Mouse (Mus musculus) megakaryocyte, embryonic 14.5 days (primary cell): ENCODE measurements around the gene Bdnf.

Experiments used
- FLI1 ChIP-seq: IDR thresholded peaks from 2 replicates; pipeline ENCODE4 v1.6.1; 2012; ENCODE audit warnings: low read length, inconsistent platforms, mixed read lengths
- GATA1 ChIP-seq: IDR thresholded peaks from 3 replicates; pipeline ENCODE4 v1.6.1; 2012; ENCODE audit warnings: mixed read lengths, low read length, inconsistent platforms, borderline replicate concordance

- TF ChIP-seq GATA1 (no peak), FLI1 (no peak)
Measured at GRCm38 (mm10) chr2:109746223-109746622, 71.7 kb downstream of the Bdnf start.
